Mouse (Mus musculus) neural tube, embryonic 14.5 days (tissue): ENCODE results near the gene Gm13090. TPM values are rescaled to one million over a fixed set of nuclear protein-coding genes. Genes with fewer than 3 reads are reported as not detected.
A peak's percentile ranks its signal among the peaks of the same experiment; 100 is the strongest.

Experiments
- ATAC-seq: fragments of 200-750 bp; cut with Nextera tagmentation; 2 replicates; pipeline ENCODE4 v1.8.0; 2017; ENCODE audit warnings: low read depth, mild to moderate bottlenecking, moderate TSS enrichment, moderate library complexity
- H3K27ac ChIP-seq: fragments of 300-500 bp; sonication (generic); 2 replicates; pipeline ENCODE4 v1.5.1; 2014; ENCODE audit warnings: low read depth, mild to moderate bottlenecking, control low read depth, low read length, moderate library complexity, mixed read lengths
- H3K27me3 ChIP-seq: fragments of 300-500 bp; sonication (generic); 2 replicates; pipeline ENCODE4 v1.6.1; 2014; ENCODE audit warnings: low read length; ENCODE audit not compliant: control insufficient read depth, insufficient read depth
- H3K36me3 ChIP-seq: fragments of 300-500 bp; sonication (generic); 2 replicates; pipeline ENCODE4 v1.6.1; 2014; ENCODE audit warnings: low read length, mixed read lengths; ENCODE audit not compliant: control insufficient read depth, insufficient read depth
- H3K4me1 ChIP-seq: fragments of 300-500 bp; sonication (generic); 2 replicates; pipeline ENCODE4 v1.6.1; 2014; ENCODE audit warnings: low read length; ENCODE audit not compliant: control insufficient read depth, insufficient read depth
- H3K4me2 ChIP-seq: fragments of 300-500 bp; sonication (generic); 2 replicates; pipeline ENCODE4 v1.6.1; 2014; ENCODE audit warnings: mild to moderate bottlenecking, low read depth, low read length, control low read depth
- H3K4me3 ChIP-seq: fragments of 300-500 bp; sonication (generic); 2 replicates; pipeline ENCODE4 v1.5.1; 2014; ENCODE audit warnings: low read depth, low read length, control low read depth, mixed read lengths
- H3K9ac ChIP-seq: fragments of 300-500 bp; sonication (generic); replicated peaks from 2 replicates; pipeline ENCODE4 v1.6.1; 2014; ENCODE audit warnings: low read depth, mild to moderate bottlenecking, control low read depth, low read length, mixed read lengths
- H3K9me3 ChIP-seq: fragments of 300-500 bp; sonication (generic); 2 replicates; pipeline ENCODE4 v1.6.1; 2016; ENCODE audit warnings: low read length; ENCODE audit not compliant: control insufficient read depth
- WGBS: fragments of 180-500 bp; shearing (Covaris S2); extraction: QIAGEN DNeasy Blood & Tissue Kit; methylation state at CpG from one replicate; pipeline ENCODE4 v1.1.7; 2014; 5-methylcytosine and 5-hydroxymethylcytosine counted together
- polyA plus RNA-seq: library from polyadenylated mRNA; unstranded; fragments of >200 nt; fragmentation: Nextera tagmentation; extraction: Ambion mirVana; gene quantifications from 2 replicates; pipeline ENCODE4 v1.2.1, GENCODE M21; 2014

The Gm13090 gene
- 0.63 and 1.4 TPM in 2 replicates for polyA plus RNA-seq

DNA sequence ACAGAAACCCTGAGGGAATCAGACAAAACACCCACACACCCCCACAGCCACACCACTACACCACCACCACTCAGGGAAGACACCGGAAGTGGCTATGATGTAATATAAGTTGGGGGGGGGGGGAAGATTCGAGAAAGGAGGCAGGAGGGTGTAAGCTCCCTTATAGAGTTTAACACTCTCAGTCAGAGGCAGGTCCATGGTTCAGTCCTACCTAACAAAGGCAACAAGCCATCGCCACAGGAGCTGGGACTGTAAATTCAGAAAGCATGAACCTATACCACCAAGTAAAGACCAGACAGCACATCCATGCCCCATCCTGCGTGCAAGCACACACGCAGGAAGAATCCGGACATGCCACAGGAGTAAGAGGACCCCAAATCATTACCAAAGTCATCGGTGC lies at the start of gene Gm13090:
TSS of gene Gm13090 (plus strand) at position 301 of the 400 bp plus-strand sequence.
- Histone ChIP-seq H3K36me3 (peaks cover 19% of the 10 kb centered on the region), H3K4me3 (no peak within 1 kb of the TSS), H3K27me3 (no peaks in the 10 kb centered on the region), H3K27ac (no peak within 1 kb of the TSS), H3K9ac (no peak within 1 kb of the TSS), H3K9me3 (no peaks in the 10 kb centered on the region), H3K4me2 (no peak within 1 kb of the TSS), H3K4me1 (no peaks in the 10 kb centered on the region)
- 93% methylated on average over 7 of the region's 7 CpGs for WGBS
- no peak for ATAC-seq

DNA sequence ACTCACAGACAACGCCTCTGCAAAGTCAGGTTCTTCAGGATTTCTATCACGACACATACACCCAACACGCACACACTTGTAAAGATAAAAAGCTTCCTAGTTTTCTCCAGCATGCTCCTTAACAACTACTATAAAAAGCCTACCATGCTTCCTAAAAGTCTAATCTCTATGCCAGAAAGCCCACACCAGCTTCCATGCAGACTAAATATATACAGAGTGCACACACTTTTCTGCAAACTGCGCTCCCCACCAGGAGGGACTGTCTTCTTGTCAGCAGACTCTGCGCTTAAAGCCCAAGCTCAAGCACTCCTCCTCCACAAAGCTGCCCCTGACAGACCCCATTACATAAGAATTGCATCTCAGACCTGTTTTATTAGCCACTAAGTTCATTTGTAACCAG lies 47.9 kb upstream of the Gm13090 start:
- Histone ChIP-seq H3K9me3 (no peaks in the 10 kb centered on the region), H3K4me1 (0 out of 2 replicates have a peak, but pooled peaks cover 5% of the 10 kb centered on the region), H3K27me3 (no peaks in the 10 kb centered on the region), H3K36me3 (0 out of 2 replicates have a peak, but pooled peaks cover under 1% of the 10 kb centered on the region), H3K4me3 (no peak overlapping the region), H3K4me2 (no peak overlapping the region), H3K9ac (no peak overlapping the region), H3K27ac (no peak overlapping the region)
- no peak for ATAC-seq
- 84% methylated on average over 5 of the region's 5 CpGs for WGBS

DNA sequence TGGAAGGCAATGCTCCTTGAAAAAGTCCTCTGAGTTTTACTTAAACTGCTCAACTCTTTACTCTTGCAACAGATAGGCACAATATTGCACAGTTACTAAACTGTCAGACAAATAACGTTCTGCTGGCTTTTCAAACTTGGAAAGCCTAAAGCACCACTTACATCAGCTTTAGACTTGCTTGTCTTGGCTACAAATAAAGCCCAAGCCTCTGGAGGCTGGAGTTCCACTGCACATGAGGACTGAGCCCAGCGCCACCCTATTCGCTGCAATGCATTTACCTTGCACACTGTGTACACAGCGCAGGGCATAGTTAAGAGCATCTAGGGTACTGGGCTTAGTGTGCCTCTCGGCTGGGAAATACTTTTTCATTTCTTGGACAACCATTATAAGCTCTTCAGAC lies 46.1 kb upstream of the Gm13090 start:
- WGBS: 27% methylated on average over 5 of the region's 5 CpGs
- Histone ChIP-seq H3K27me3 (no peaks in the 10 kb centered on the region), H3K9me3 (no peaks in the 10 kb centered on the region), H3K4me2 (peak overlapping the region; percentile 79; the same call in 1 of the 2 replicates), H3K4me1 (0 out of 2 replicates have a peak, but pooled peaks cover 5% of the 10 kb centered on the region), H3K27ac (no peak overlapping the region), H3K4me3 (no peak overlapping the region), H3K36me3 (peaks cover 10% of the 10 kb centered on the region; the same call in 1 of the 2 replicates), H3K9ac (no peak overlapping the region)
- ATAC-seq: no peak

DNA sequence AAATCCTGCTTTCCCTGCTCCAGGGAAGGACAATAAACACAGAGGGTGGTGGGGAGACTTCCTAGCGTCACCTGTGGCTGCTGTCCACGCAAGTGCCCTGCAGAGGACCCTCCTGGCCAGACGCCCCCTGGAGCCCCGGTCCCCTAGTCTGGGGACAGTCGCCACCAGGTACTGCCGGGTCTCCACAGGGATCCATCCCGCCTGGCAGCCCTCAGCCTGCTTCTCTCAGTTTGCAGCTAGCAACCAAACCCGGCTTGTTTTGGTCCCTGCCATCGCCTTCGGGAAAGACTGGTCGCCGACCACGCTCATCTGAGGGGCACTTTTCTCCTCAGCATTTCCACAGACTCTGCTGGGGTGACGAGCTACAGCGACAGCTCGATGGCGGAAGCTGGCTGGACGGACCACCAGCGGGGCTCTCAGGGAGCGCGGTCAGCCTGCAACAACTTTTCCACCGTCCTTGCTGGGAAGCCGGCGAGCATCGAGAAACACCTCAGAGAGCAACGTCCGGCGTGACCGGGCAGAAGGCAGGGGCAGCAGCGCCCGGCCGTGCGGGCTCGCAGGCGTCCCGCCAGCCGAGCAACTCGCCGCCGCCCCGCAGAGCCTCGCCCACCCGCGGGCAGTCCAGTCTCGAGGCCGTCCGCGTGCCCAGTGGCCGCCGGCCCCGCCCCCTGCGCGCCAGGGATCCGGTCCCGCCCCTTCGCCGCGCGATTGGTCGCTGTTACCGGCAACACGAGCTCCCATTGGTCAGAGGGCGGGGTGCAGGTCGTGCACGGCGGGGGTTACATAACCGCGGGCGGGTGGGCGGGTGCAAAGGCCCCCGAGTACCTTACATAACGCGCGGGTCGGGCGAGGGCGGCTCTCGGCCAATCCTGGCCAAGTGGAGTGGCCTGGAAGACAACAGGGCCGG lies 45.1 kb upstream of the Gm13090 start, which contains the start of gene Per3:
TSS of gene Per3 (minus strand) at position 629 of the 907 bp plus-strand sequence.
- peak within 1 kb of the TSS; percentile 56 for H3K4me3 ChIP-seq
- 0% methylated on average over 78 of the region's 79 CpGs for WGBS
- H3K9ac ChIP-seq: peak within 1 kb of the TSS; percentile 54
- no peaks in the 10 kb centered on the region for H3K9me3 ChIP-seq
- H3K36me3 ChIP-seq: peaks cover 18% of the 10 kb centered on the region
- 0 out of 2 replicates have a peak, but pooled peaks cover 5% of the 10 kb centered on the region for H3K4me1 ChIP-seq
- H3K27ac ChIP-seq: no peak within 1 kb of the TSS
- H3K27me3 ChIP-seq: no peaks in the 10 kb centered on the region
- H3K4me2 ChIP-seq: peak within 1 kb of the TSS; percentile 79
- ATAC-seq: peak; percentile 96

DNA sequence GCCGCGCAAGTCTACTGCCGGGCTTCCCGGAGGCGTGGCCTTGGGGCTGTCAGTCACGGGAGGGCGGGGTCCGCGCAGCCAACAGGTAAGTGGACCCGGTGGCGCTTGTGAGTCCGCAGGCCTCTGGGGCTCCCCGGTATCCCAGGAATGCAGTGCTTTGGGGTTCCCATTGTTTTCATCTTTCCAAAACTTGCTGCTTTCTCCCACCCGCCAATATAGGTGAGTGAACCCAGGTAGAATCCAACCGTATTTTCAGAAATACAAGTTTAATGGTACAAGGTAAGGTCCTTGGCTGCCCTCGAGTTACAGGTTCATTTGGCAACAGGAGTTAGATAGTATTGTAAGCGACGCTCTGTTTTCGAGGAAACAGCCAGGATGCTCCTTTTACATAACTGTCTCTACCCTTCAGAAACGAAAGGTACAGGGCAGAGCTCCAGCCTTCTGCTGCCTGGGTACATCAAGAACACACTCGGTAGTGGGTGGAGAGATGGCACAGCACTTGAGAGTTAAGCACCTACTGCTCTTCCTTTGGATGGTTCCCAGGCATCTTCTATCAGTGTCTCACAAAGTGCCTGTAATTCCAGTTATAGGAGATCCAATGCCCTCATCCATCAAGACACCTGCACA lies 44.3 kb upstream of the Gm13090 start:
- Histone ChIP-seq H3K9me3 (no peaks in the 10 kb centered on the region), H3K4me2 (peak overlapping the region; percentile 79), H3K27me3 (no peaks in the 10 kb centered on the region), H3K9ac (peak overlapping the region; percentile 54), H3K4me1 (0 out of 2 replicates have a peak, but pooled peaks cover 5% of the 10 kb centered on the region), H3K36me3 (peaks cover 23% of the 10 kb centered on the region), H3K27ac (no peak overlapping the region), H3K4me3 (peak overlapping the region; percentile 56)
- 0 out of 2 replicates have a peak, but pooled peaks have one; percentile 9 for ATAC-seq
- 5% methylated on average over 21 of the region's 21 CpGs for WGBS

DNA sequence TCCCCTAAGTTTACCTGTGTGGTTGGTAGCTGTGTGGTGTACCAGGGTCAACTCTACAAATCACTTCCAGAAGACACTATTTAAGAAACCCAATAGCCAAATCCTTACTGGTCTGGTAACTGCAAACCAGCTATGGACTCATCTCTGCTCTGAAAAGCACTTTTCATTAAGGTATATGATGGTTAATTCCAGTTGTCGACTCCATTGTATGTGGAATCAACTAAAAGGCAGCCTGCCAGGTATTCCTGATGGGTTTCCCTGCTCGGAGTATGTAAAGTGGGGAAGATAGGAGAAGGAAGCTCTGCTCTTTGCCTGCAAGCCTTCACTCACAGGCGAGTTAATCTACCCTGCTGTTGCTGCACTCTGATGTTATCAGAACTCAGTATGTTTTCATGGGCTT lies 42.8 kb upstream of the Gm13090 start:
- ATAC-seq: no peak
- no peaks in the 10 kb centered on the region for H3K9me3 ChIP-seq

DNA sequence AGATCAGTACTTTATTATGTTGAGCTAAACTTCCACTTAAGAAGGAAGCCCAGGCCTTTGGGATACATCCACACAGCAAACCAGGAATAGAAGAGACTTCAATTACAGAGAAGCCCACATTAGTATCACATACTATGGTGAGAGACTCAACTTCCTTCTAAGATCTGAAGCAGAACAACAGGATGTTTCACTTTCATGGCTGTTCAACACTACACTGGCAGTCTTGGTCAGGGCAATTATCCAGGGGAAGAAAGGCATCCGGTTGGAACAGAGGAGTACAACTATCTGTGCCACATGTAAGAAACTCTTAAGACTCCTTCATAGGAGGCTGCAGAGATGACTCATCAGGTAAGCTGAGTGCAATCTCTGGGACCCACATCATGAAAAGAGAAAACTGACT lies 38.2 kb upstream of the Gm13090 start:
- no peak overlapping the region for H3K27ac ChIP-seq
- WGBS: 89% methylated on average over 1 of the region's 1 CpGs
- no peaks in the 10 kb centered on the region for H3K27me3 ChIP-seq
- H3K9ac ChIP-seq: no peak overlapping the region
- no peak for ATAC-seq
- H3K4me3 ChIP-seq: no peak overlapping the region
- no peaks in the 10 kb centered on the region for H3K4me1 ChIP-seq
- H3K9me3 ChIP-seq: no peaks in the 10 kb centered on the region
- no peak overlapping the region for H3K4me2 ChIP-seq
- H3K36me3 ChIP-seq: peaks cover 34% of the 10 kb centered on the region

More for the DNA sequence above, 42.8 kb upstream of the Gm13090 start:
- Histone ChIP-seq H3K4me1 (0 out of 2 replicates have a peak, but pooled peaks cover 5% of the 10 kb centered on the region), H3K4me3 (no peak overlapping the region), H3K36me3 (peaks cover 31% of the 10 kb centered on the region), H3K4me2 (no peak overlapping the region), H3K27me3 (no peaks in the 10 kb centered on the region), H3K27ac (no peak overlapping the region), H3K9ac (no peak overlapping the region)
- WGBS: 94% methylated on average over 3 of the region's 3 CpGs

DNA sequence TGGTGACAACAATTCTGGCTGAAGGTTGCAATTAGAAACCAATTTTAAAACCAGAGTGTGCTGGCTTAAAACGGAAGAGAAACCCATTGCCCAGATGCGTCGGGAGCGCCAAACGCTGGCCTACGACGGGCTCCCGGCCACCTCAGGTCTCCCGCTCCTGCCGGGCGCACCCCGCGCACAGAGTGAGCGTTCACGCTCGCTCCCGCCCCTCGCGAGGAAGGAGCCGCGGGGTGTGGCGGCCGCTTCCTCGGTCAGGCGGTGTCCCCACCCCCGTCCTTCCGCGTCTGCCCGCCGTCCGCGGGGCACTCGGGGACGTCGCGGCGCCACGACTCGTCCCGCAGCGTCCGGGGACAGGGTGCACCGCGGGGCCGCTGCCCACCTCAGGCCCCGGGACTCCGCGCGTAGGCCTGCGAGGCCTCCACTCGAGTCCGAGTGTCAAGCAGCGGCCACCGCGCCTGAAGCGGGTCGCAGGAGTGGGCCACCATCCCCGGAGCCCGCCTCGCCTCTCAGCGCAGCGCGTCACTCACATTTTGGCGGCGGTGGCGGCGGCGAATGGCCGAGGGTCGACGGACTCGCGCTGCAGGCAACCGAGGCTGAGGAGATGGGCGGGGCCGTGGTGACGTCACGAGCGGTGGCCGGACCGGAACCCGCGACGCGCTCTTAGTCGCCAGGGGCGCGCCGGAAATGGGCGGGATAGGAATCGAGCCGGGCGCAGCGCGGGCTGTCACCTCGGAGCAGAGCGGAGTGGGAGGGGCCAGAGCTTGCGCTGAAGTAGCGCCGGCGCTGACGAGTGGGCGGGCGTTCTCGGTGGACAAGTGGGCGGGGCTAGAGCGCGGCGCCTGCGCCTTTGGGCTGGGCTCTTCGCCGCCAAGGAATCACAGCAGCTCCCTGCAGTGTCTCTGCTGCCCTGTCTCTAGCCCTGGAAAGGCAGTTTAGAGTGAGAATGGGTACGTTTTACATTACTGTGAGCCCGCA lies 31.7 kb upstream of the Gm13090 start, which contains the start of gene Vamp3:
TSS of gene Vamp3 (minus strand) at position 617 of the 975 bp plus-strand sequence.
- WGBS: under 1% methylated on average over 105 of the region's 114 CpGs

More for the DNA sequence above, 31.7 kb upstream of the Gm13090 start, which contains the start of gene Vamp3:
- Histone ChIP-seq H3K27me3 (0 out of 2 replicates have a peak, but pooled peaks cover 3% of the 10 kb centered on the region), H3K9me3 (no peaks in the 10 kb centered on the region), H3K4me3 (peak within 1 kb of the TSS; percentile 92), H3K36me3 (peaks cover 13% of the 10 kb centered on the region), H3K4me1 (peaks cover 11% of the 10 kb centered on the region), H3K9ac (peak within 1 kb of the TSS; percentile 93), H3K4me2 (peak within 1 kb of the TSS; percentile 81), H3K27ac (peak within 1 kb of the TSS; percentile 97)
- ATAC-seq: peak; percentile 98
